Mouse (Mus musculus) megakaryocyte, embryonic 14.5 days (primary cell): ENCODE measurements at regions not wholly inside any gene's neighbourhood (a gene's known extent, or its start where the extent isn't known, plus 50 kb on each side); places are given as distances from the start of the nearest gene placed in this dataset.

ENCODE experiments used
- FLI1 ChIP-seq: IDR thresholded peaks from 2 replicates; pipeline ENCODE4 v1.6.1; 2012; ENCODE audit warnings: low read length, inconsistent platforms, mixed read lengths
- GATA1 ChIP-seq: IDR thresholded peaks from 3 replicates; pipeline ENCODE4 v1.6.1; 2012; ENCODE audit warnings: mixed read lengths, low read length, inconsistent platforms, borderline replicate concordance

DNA sequence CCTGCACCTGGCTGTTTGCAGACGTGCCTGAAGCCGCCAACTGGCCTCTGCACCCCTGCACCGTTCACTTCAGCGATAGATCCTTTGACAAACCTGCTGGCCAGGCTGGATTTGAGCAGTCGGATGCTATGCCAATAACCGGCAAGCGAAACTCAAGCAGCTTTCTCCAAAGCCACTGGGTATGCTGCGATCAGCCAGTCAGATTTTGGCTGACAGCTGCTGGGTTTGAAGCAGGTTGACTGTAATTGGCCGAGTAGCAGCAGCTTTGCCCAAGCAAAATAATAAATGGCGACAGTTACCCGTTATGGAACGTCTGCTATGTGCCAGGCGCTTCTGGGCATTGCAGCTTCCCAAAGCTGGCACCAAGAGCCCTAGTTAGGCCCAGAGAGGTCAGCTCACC, 55.7 kb upstream of the Pax7 start:
- no peak for TF ChIP-seq FLI1
- no peak for TF ChIP-seq GATA1
